Mouse (Mus musculus) neural tube, embryonic 14.5 days (tissue): ENCODE measurements around the gene Enox1. TPM values are rescaled to one million over a fixed set of nuclear protein-coding genes. Genes with fewer than 3 reads are reported as not detected.

Experiments
- ATAC-seq: fragments of 200-750 bp; cut with Nextera tagmentation; 2 replicates; pipeline ENCODE4 v1.8.0; 2017; ENCODE audit warnings: low read depth, mild to moderate bottlenecking, moderate TSS enrichment, moderate library complexity
- H3K27ac ChIP-seq: fragments of 300-500 bp; sonication (generic); 2 replicates; pipeline ENCODE4 v1.5.1; 2014; ENCODE audit warnings: low read depth, mild to moderate bottlenecking, control low read depth, low read length, moderate library complexity, mixed read lengths
- H3K27me3 ChIP-seq: fragments of 300-500 bp; sonication (generic); 2 replicates; pipeline ENCODE4 v1.6.1; 2014; ENCODE audit warnings: low read length; ENCODE audit not compliant: control insufficient read depth, insufficient read depth
- H3K36me3 ChIP-seq: fragments of 300-500 bp; sonication (generic); 2 replicates; pipeline ENCODE4 v1.6.1; 2014; ENCODE audit warnings: low read length, mixed read lengths; ENCODE audit not compliant: control insufficient read depth, insufficient read depth
- H3K4me1 ChIP-seq: fragments of 300-500 bp; sonication (generic); 2 replicates; pipeline ENCODE4 v1.6.1; 2014; ENCODE audit warnings: low read length; ENCODE audit not compliant: control insufficient read depth, insufficient read depth
- H3K4me2 ChIP-seq: fragments of 300-500 bp; sonication (generic); 2 replicates; pipeline ENCODE4 v1.6.1; 2014; ENCODE audit warnings: mild to moderate bottlenecking, low read depth, low read length, control low read depth
- H3K4me3 ChIP-seq: fragments of 300-500 bp; sonication (generic); 2 replicates; pipeline ENCODE4 v1.5.1; 2014; ENCODE audit warnings: low read depth, low read length, control low read depth, mixed read lengths
- H3K9ac ChIP-seq: fragments of 300-500 bp; sonication (generic); replicated peaks from 2 replicates; pipeline ENCODE4 v1.6.1; 2014; ENCODE audit warnings: low read depth, mild to moderate bottlenecking, control low read depth, low read length, mixed read lengths
- H3K9me3 ChIP-seq: fragments of 300-500 bp; sonication (generic); 2 replicates; pipeline ENCODE4 v1.6.1; 2016; ENCODE audit warnings: low read length; ENCODE audit not compliant: control insufficient read depth
- WGBS: fragments of 180-500 bp; shearing (Covaris S2); extraction: QIAGEN DNeasy Blood & Tissue Kit; methylation state at CpG from one replicate; pipeline ENCODE4 v1.1.7; 2014; 5-methylcytosine and 5-hydroxymethylcytosine counted together
- polyA plus RNA-seq: library from polyadenylated mRNA; unstranded; fragments of >200 nt; fragmentation: Nextera tagmentation; extraction: Ambion mirVana; gene quantifications from 2 replicates; pipeline ENCODE4 v1.2.1, GENCODE M21; 2014

Enox1 gene
- polyA plus RNA-seq, 1 experiment from 2014 or later = 36.2 TPM

DNA sequence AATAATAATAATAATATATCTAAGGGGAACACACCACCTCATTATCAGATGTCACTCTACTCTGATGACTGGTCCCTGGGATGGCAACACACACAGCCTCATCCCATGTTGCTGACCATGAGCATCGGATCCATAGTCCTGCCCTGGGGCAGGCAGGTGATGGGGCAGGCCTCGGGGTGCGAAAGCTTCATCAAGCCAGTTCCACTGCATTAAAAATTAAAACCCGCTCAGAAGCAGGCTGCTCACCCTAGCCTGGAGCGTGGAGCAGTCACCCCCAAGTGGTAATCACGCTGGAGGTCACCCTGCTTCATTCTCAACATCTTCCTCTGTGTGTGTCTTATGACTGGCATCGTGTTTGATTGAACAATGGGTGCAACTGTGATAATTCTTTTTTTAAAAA lies 321.6 kb downstream of the Enox1 start:
- no peak overlapping the region for H3K27ac ChIP-seq

DNA sequence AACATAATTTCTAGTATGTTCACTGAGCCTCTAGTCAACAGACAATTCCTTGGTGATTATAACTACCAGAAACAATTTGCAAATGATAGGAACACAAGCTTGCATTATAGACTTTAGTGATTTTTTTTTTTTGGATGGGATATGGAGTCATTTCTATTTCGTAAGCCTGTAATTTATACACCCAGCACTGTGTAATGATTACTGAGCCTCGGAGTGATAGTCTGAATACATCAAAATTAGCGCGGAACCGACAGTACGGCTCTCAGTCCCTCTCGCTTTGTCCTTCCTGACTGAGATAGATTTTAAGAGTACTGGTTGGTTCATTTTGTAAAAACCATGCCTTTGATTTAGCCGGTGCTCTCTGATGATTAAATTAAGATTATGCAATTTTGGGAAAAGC lies 322.1 kb downstream of the Enox1 start:
- Histone ChIP-seq H3K36me3 (no peaks in the 10 kb centered on the region), H3K9me3 (no peaks in the 10 kb centered on the region), H3K27me3 (no peaks in the 10 kb centered on the region), H3K9ac (no peak overlapping the region), H3K4me1 (no peaks in the 10 kb centered on the region), H3K27ac (no peak overlapping the region), H3K4me2 (no peak overlapping the region), H3K4me3 (no peak overlapping the region)
- no peak for ATAC-seq
- WGBS = 49% methylated on average over 8 of the region's 8 CpGs

More for the DNA sequence above, 321.6 kb downstream of the Enox1 start:
- H3K4me2 ChIP-seq = no peak overlapping the region
- peak; percentile 65; the same call in 1 of the 2 replicates for ATAC-seq
- no peaks in the 10 kb centered on the region for H3K27me3 ChIP-seq
- no peaks in the 10 kb centered on the region for H3K36me3 ChIP-seq
- no peak overlapping the region for H3K4me3 ChIP-seq
- 42% methylated on average over 7 of the region's 7 CpGs for WGBS
- no peak overlapping the region for H3K9ac ChIP-seq
- no peaks in the 10 kb centered on the region for H3K9me3 ChIP-seq
- no peaks in the 10 kb centered on the region for H3K4me1 ChIP-seq

DNA sequence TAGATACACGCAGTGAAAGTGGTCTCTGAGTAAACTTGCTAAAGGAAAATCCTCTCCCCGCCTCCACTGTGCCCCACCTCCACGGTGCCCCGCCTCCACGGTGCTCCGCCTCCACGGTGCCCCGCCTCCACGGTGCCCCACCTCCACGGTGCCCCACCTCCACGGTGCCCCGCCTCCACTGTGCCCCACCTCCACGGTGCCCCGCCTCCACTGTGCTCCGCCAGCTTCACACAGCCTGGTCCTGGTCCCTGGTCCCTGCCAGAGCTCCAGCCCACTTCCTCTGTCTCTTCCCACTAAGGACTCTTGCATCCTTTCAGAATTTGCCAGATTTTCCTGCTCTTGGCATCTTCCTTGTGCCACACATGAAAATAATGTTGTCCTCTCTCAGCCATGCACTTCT lies 326.5 kb downstream of the Enox1 start:
- Histone ChIP-seq H3K9me3 (no peaks in the 10 kb centered on the region), H3K27ac (no peak overlapping the region), H3K9ac (no peak overlapping the region), H3K27me3 (no peaks in the 10 kb centered on the region), H3K4me2 (no peak overlapping the region), H3K4me3 (no peak overlapping the region), H3K4me1 (no peaks in the 10 kb centered on the region; the same call in 1 of the 2 replicates), H3K36me3 (no peaks in the 10 kb centered on the region)
- WGBS = 45% methylated on average over 15 of the region's 15 CpGs
- no peak for ATAC-seq

- H3K9ac ChIP-seq = no peak overlapping the region
- no peak for ATAC-seq
- no peaks in the 10 kb centered on the region; the same call in 1 of the 2 replicates for H3K4me1 ChIP-seq
- H3K4me3 ChIP-seq = no peak overlapping the region
- no peaks in the 10 kb centered on the region for H3K27me3 ChIP-seq
- H3K4me2 ChIP-seq = no peak overlapping the region
- H3K36me3 ChIP-seq = no peaks in the 10 kb centered on the region
- H3K27ac ChIP-seq = no peak overlapping the region
- WGBS = 77% methylated on average over 8 of the region's 8 CpGs
- H3K9me3 ChIP-seq = no peaks in the 10 kb centered on the region
These were observed 328.4 kb downstream of the Enox1 start for GRCm38 (mm10) chr14:77484951-77485447.

DNA sequence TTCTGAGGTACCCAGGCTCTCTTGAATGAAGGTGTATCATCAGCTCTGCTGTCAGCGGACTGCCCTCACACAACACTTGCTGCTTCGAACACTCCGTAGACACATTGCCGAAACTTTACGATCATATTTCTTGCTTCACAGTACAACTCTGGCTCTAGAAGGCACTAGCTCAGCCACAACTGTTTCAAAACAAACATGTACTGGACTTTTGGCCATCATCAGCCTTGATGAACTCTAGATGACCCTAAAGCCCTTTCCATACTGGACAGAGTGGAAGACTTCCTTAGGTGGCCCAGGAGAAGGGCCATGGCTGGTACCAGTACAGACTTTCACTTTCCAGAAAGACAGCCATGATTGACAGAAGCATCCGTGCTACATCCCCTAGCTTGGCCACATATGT lies 334.1 kb downstream of the Enox1 start:
- H3K9me3 ChIP-seq = no peaks in the 10 kb centered on the region
- no peak overlapping the region for H3K9ac ChIP-seq
- ATAC-seq = no peak
- no peak overlapping the region for H3K27ac ChIP-seq
- no peaks in the 10 kb centered on the region; the same call in 1 of the 2 replicates for H3K4me1 ChIP-seq
- no peak overlapping the region for H3K4me2 ChIP-seq
- no peaks in the 10 kb centered on the region for H3K27me3 ChIP-seq
- 95% methylated on average over 6 of the region's 6 CpGs for WGBS
- no peaks in the 10 kb centered on the region for H3K36me3 ChIP-seq
- H3K4me3 ChIP-seq = no peak overlapping the region

GRCm38 (mm10) chr14:77491731-77492130 lies 335.2 kb downstream of the Enox1 start:
- Histone ChIP-seq H3K36me3 (no peaks in the 10 kb centered on the region), H3K27ac (no peak overlapping the region), H3K4me1 (no peaks in the 10 kb centered on the region; the same call in 1 of the 2 replicates), H3K9ac (no peak overlapping the region), H3K9me3 (no peaks in the 10 kb centered on the region), H3K27me3 (no peaks in the 10 kb centered on the region), H3K4me2 (no peak overlapping the region), H3K4me3 (no peak overlapping the region)
- ATAC-seq = no peak
- 85% methylated on average over 2 of the region's 2 CpGs for WGBS

- WGBS = 36% methylated on average over 6 of the region's 6 CpGs
- Histone ChIP-seq H3K27ac (no peak overlapping the region), H3K9ac (no peak overlapping the region), H3K4me2 (no peak overlapping the region), H3K9me3 (no peaks in the 10 kb centered on the region), H3K4me1 (no peaks in the 10 kb centered on the region), H3K36me3 (no peaks in the 10 kb centered on the region), H3K4me3 (no peak overlapping the region), H3K27me3 (no peaks in the 10 kb centered on the region)
- ATAC-seq = no peak; the same call in 1 of the 2 replicates
These were observed 343.5 kb downstream of the Enox1 start for GRCm38 (mm10) chr14:77499996-77500581.

- Histone ChIP-seq H3K4me1 (no peaks in the 10 kb centered on the region), H3K4me2 (no peak overlapping the region), H3K27ac (no peak overlapping the region), H3K9me3 (no peaks in the 10 kb centered on the region), H3K9ac (no peak overlapping the region), H3K4me3 (no peak overlapping the region), H3K36me3 (0 out of 2 replicates have a peak, but pooled peaks cover 3% of the 10 kb centered on the region), H3K27me3 (no peaks in the 10 kb centered on the region)
- ATAC-seq = no peak
- WGBS = 73% methylated on average over 12 of the region's 12 CpGs
These were observed 348.0 kb downstream of the Enox1 start for GRCm38 (mm10) chr14:77504458-77505135.

GRCm38 (mm10) chr14:77506341-77506740 lies 349.8 kb downstream of the Enox1 start:
- no peak for ATAC-seq
- WGBS = 52% methylated on average over 9 of the region's 9 CpGs
- no peaks in the 10 kb centered on the region for H3K4me1 ChIP-seq
- H3K27me3 ChIP-seq = no peaks in the 10 kb centered on the region
- no peak overlapping the region for H3K4me3 ChIP-seq
- H3K4me2 ChIP-seq = no peak overlapping the region
- 0 out of 2 replicates have a peak, but pooled peaks cover 3% of the 10 kb centered on the region for H3K36me3 ChIP-seq
- no peak overlapping the region for H3K9ac ChIP-seq
- no peak overlapping the region for H3K27ac ChIP-seq
- no peaks in the 10 kb centered on the region for H3K9me3 ChIP-seq
